Mouse (Mus musculus): ENCODE results near the gene Tceal9. TPM values are rescaled to one million over a fixed set of nuclear protein-coding genes. Genes with fewer than 3 reads are reported as not detected.

The Tceal9 gene
- total and polyA plus RNA-seq, 3 experiments = 79.9 to 197 (median 147) TPM

- H3K9ac ChIP-seq (ENCODE audit: insufficient read depth, low read depth) = no peak overlapping the region
- no peaks in the 10 kb centered on the region for H3K9me3 ChIP-seq (replicated peaks; ENCODE audit: low read length)
- no peaks in the 10 kb centered on the region for H3K27me3 ChIP-seq (replicated peaks)
- H3K27ac ChIP-seq (ENCODE audit: insufficient read depth, low read depth) = no peak overlapping the region
- H3K36me3 ChIP-seq (replicated peaks in 1 of 2; ENCODE audit: control insufficient read depth in 1 of 2, insufficient read depth in 1 of 2, low read length in 1 of 2) = no peaks in the 10 kb centered on the region
- no peak for DNase-seq (ENCODE audit: extremely low read depth)
- no peaks in the 10 kb centered on the region; a peak in 1 of 4 replicates for H3K4me1 ChIP-seq (ENCODE audit: control insufficient read depth in 1 of 2, insufficient read depth in 2 of 2)
- dilution Hi-C loops (cut with MboI; ENCODE audit: extremely low pct_ligation_motif_present, extremely low pct_unique_long_range_greater_than_20kb, low sequenced_read_pairs) = no loop called here
- H3K4me3 ChIP-seq (replicated peaks in 1 of 3; ENCODE audit: low read depth in 2 of 3, low read length in 2 of 3, poor library complexity in 1 of 3) = no peak overlapping the region
- in situ Hi-C loops (cut with MboI; ENCODE audit: low pct_ligation_motif_present, low pct_unique_long_range_greater_than_20kb, low sequenced_read_pairs) = no loop called here
- TF ChIP-seq ZNF384 (IDR thresholded peaks at IDR 0.05; ENCODE audit: low read depth, low read length) (no peak), GABPA (IDR thresholded peaks at IDR 0.05; ENCODE audit: insufficient replicate concordance, low read depth, low read length) (no peak), ZKSCAN1 (IDR thresholded peaks at IDR 0.05; ENCODE audit: borderline replicate concordance, low read depth, low read length) (no peak), MAX (IDR thresholded peaks at IDR 0.05; ENCODE audit: low read length) (no peak), MEF2A (IDR thresholded peaks at IDR 0.05; ENCODE audit: borderline replicate concordance, low read depth, low read length) (no peak), JUND (conservative IDR thresholded peaks at IDR 0.05; ENCODE audit: low read depth, low read length) (no peak), ETS1 (conservative IDR thresholded peaks at IDR 0.05; ENCODE audit: low read depth, low read length) (no peak), KAT2A (IDR thresholded peaks at IDR 0.05; ENCODE audit: insufficient replicate concordance, low read length) (no peak), E2F4 (IDR thresholded peaks at IDR 0.05; ENCODE audit: insufficient replicate concordance, low read depth, low read length) (no peak), MYC (IDR thresholded peaks at IDR 0.05; ENCODE audit: low read depth, low read length) (no peak)
- no peaks in the 10 kb centered on the region for H3K79me2 ChIP-seq (replicated peaks; ENCODE audit: control insufficient read depth, extremely low read depth, insufficient read depth, poor library complexity, severe bottlenecking)
- no peak overlapping the region for H3K4me2 ChIP-seq (ENCODE audit: insufficient read depth, low read depth, poor library complexity, severe bottlenecking)
Observed at GRCm38 (mm10) chrX:136278401-136278800, 33.5 kb downstream of the Tceal9 start.

GRCm38 (mm10) chrX:136279410-136279809, 34.5 kb downstream of the Tceal9 start:
- dilution Hi-C loops (cut with MboI; ENCODE audit: extremely low pct_ligation_motif_present, extremely low pct_unique_long_range_greater_than_20kb, low sequenced_read_pairs) = no loop called here
- Histone ChIP-seq H3K9ac (ENCODE audit: insufficient read depth, low read depth) (no peak overlapping the region), H3K4me3 (replicated peaks in 1 of 3; ENCODE audit: low read depth in 2 of 3, low read length in 2 of 3, poor library complexity in 1 of 3) (no peak overlapping the region), H3K36me3 (replicated peaks in 1 of 2; ENCODE audit: control insufficient read depth in 1 of 2, insufficient read depth in 1 of 2, low read length in 1 of 2) (no peaks in the 10 kb centered on the region), H3K9me3 (replicated peaks; ENCODE audit: low read length) (no peaks in the 10 kb centered on the region), H3K79me2 (replicated peaks; ENCODE audit: control insufficient read depth, extremely low read depth, insufficient read depth, poor library complexity, severe bottlenecking) (no peaks in the 10 kb centered on the region), H3K27me3 (replicated peaks) (no peaks in the 10 kb centered on the region), H3K4me1 (ENCODE audit: control insufficient read depth in 1 of 2, insufficient read depth in 2 of 2) (no peaks in the 10 kb centered on the region; a peak in 1 of 4 replicates), H3K27ac (ENCODE audit: insufficient read depth, low read depth) (no peak overlapping the region), H3K4me2 (ENCODE audit: insufficient read depth, low read depth, poor library complexity, severe bottlenecking) (no peak overlapping the region)
- in situ Hi-C loops (cut with MboI; ENCODE audit: low pct_ligation_motif_present, low pct_unique_long_range_greater_than_20kb, low sequenced_read_pairs) = no loop called here
- no peak for TF ChIP-seq USF1 (IDR thresholded peaks at IDR 0.05; ENCODE audit: low read depth, low read length)
- no peak for TF ChIP-seq BHLHE40 (IDR thresholded peaks at IDR 0.05; ENCODE audit: low read depth, low read length)
- no peak for TF ChIP-seq RCOR1 (conservative IDR thresholded peaks at IDR 0.05; ENCODE audit: low read depth, low read length)
- no peak for TF ChIP-seq HCFC1 (IDR thresholded peaks at IDR 0.05; ENCODE audit: low read depth, low read length)
- TF ChIP-seq GABPA (IDR thresholded peaks at IDR 0.05; ENCODE audit: insufficient replicate concordance, low read depth, low read length) = no peak
- no peak for TF ChIP-seq KAT2A (IDR thresholded peaks at IDR 0.05; ENCODE audit: insufficient replicate concordance, low read length)
- TF ChIP-seq PAX5 (IDR thresholded peaks at IDR 0.05; ENCODE audit: low read length) = no peak
- TF ChIP-seq SIN3A (IDR thresholded peaks at IDR 0.05; ENCODE audit: low read length) = no peak
- TF ChIP-seq MEF2A (IDR thresholded peaks at IDR 0.05; ENCODE audit: borderline replicate concordance, low read depth, low read length) = no peak
- no peak for TF ChIP-seq ZNF384 (IDR thresholded peaks at IDR 0.05; ENCODE audit: low read depth, low read length)
- no peak for TF ChIP-seq MYC (IDR thresholded peaks at IDR 0.05; ENCODE audit: low read depth, low read length)
- no peak for TF ChIP-seq CHD2 (IDR thresholded peaks at IDR 0.05; ENCODE audit: low read length)
- no peak for TF ChIP-seq POLR2AphosphoS2 (IDR thresholded peaks at IDR 0.05; ENCODE audit: low read depth, low read length)
- TF ChIP-seq ZC3H11A (IDR thresholded peaks at IDR 0.05; ENCODE audit: low read depth, low read length) = no peak
- no peak for TF ChIP-seq USF2 (conservative IDR thresholded peaks at IDR 0.05; ENCODE audit: low read depth, low read length)
- no peak for DNase-seq (ENCODE audit: extremely low read depth)
